Mouse (Mus musculus) gastrocnemius, adult 18-20 months (tissue): ENCODE data around the gene Mapkapk2. TPM values are rescaled to one million over a fixed set of nuclear protein-coding genes. Genes with fewer than 3 reads are reported as not detected.
"Not testable (repeated sequence)": the region's sequence is repeated elsewhere in the genome, so short reads cannot be mapped to it uniquely, and the experiment has no call there.

Source experiments
- DNase-seq: peaks from one replicate; pipeline ENCODE4 v3.0.0; 2021; ENCODE audit warnings: low spot score
- total RNA-seq, 2 experiments: library from RNA; stranded (reverse); gene quantifications; 2 replicates each; pipeline ENCODE4 v1.2.3; 2021

The Mapkapk2 gene
- total RNA-seq, 2 experiments from 2014 or later = 217 to 250 TPM

DNA sequence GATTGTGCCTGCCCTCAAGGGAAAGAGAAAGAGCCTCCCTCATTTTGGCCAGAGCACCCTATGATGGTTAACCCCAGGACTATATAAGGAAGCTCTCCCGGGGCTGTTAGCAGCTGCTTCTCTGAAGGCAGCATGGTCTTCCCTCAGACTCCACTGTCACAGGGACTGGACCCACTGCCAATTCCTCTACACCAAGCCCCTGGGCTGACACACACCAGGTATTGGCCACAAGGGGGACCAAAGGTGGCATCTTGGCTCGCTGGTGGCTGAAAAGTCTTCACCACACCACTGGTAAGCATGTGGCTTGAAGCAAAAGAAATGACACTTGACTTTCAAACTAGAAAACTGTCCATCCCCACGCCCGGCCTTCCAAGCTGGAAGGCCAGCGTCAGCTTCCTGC is 47.0 kb downstream of the Mapkapk2 start:
- DNase-seq = no peak

DNA sequence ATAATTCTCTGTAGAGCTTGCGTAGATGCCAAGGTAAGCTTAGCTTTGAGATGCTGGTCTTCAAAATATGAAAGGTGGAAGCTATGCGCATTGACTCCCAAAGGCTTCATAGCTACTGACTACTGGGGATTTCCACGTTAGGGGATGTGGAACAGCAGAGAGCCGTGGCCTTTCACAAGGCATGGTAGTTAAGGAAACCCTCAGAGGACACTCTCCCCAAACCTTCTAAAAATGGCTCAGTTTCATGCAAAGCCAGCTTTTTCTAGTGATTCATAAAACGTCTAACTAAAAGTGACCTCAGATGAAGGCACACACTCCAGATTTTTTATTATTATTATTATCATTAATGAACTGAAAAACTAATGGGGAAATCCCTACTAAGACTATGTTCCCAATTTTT is 47.6 kb downstream of the Mapkapk2 start:
- no peak for DNase-seq

DNA sequence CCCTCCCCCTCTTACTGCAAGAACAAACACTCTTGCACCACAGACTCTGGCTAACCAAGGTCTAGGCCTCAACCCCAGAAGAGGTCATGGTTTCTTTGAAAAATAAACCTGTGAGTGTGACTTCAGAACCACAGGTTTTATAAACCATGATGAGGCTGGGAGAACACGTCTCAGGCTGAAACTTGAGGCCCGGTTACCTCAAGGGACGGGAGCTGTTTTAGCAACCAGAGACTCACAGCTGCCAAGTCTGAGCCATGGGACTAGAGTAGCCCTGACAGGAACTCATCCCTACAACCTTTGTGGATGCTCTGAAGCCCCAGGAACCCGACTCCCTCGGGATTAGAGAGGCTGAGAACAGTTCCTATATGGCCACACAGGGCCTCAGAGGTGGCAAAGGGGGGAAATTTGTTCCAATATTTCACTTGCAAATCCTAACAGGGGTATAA is 48.2 kb downstream of the Mapkapk2 start:
- DNase-seq = no peak

DNA sequence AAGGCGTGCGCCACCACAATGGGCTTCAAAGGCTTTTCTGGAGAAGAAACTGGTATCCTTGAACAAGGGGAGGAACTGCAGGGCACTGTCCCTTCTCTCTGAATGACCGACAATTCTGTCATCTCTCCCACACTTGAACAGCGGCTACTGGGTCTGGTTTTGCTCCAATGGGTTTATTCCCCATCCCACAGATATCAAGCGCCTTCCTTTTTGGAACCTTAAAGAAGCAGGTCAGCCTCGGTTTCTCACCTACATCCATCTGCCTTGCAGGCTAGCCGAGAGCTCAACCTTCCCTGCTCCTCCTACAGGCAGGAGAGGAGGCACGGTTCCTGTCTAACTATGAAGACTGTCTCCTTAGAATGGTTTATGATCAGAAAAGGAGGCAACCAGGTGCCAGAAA is 48.7 kb downstream of the Mapkapk2 start:
- no peak for DNase-seq

DNA sequence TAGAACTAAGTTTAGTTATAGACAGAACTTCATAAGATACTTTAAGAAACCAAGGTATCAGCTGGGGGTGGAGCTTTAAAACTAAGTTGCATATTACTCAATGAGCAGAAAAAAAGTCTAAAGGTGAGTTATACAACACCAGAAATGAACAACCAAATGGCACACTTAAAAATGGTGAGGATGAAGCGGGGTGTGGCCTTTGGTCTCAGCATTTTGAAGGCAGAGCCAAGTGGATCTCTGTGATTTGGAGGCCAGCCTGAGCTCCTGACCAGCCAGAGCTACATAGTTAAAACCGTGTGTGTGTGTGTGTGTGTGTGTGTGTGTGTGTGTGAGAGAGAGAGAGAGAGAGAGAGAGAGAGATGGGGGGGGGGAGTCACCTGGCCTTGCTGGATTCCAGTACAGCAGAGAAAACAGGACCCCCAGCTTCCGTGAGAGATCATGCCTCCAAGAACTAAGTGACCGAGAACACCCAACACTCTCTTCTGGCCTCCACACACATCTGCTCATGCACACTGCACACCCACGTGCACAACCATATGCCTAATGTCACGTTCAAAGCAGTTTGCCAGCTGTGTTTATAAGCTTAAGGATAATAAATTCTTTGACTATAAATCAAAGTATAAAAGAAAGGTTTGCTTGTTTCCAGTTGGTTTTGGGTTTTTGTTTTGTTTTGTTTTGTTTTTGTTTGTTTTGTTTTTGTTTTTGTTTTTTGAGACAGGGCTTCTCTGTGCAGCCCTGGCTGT is 49.3 kb downstream of the Mapkapk2 start:
- no peak for DNase-seq

DNA sequence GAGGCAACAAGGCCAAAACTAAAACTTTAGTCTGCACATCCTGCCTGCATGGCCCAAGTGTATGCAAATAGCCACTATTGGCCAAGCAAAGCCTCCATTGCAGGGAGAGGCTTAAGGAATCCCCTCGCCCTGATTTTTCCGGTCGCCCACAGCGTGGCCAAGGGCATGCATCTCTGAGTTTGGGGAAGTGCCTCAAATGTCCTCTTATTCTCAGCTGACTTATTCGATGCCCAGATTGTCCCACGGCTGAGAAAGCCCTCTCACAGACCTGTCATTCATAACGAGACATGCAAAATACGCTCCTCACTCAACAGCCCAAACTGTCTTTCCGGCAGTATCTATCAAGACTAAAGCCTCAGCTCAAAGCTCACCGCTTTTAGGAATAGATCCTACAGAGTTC is 51.0 kb downstream of the Mapkapk2 start:
- DNase-seq = no peak

DNA sequence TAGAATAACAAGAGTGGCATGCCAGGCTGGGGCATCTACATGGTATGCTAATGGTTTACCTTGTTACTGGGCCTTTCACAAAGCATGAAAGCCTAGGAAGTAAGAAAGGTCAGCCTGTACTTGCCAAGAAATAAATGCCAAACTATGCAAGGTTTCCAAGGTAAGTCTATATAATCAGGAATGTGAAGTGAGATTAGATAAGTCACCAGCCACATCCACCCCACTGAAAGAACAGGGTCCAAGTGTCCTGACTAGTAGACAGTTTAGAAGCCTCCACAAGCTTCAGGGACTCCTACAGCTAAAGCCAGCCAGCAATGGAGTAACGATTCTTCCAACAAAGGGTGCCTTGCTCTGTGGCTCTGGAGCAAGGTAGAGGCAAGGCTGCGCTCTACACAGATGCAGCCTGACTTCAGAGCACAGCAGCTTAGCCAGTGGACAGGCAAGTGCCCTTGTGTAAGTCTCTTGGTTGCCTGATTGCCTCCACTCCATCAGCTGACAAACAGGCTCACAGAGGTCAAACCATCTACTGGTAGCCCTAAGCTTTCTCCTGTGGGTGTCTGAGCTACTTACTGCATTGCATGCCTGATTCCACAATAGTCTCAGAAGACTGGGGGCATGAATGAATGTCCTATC is 51.8 kb downstream of the Mapkapk2 start:
- no peak for DNase-seq

DNA sequence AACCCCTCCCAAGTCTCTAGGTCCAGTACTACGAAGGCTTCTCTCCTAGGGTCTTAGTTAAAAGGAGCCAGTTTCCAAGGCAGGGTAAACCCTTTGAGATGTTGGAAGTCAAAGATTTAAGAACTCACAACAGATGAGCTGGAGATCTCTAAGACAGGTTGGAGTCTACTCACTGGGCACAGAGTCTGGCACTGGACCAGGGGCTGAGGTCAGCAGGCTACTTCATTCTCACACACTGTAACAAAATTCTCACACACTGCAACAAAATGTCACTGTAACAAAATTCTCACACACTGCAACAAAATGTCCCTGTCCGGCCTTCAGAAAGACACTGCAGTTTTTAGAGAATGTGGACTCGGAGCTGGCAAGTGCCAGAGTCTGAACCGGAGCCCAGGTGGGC is 54.0 kb downstream of the Mapkapk2 start:
- DNase-seq = no peak

DNA sequence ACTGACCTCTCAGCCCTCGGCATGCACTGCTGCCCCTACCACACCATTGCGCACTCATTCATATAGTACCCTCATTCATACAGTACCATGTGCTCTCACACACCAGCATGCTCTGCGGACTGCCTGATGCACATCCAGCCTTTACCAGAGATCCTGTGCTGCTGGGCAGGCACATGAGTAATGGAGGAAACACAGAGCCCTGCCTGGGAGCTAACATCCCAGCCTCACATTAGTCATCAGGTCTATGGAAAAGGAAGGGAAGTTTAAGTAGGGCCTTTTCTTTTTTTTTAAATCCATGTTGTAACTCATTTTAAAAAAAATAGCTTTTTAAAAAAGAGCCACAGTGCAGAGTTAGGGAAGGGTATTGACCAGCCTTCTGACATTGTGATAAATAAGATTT is 54.9 kb downstream of the Mapkapk2 start:
- DNase-seq = no peak

DNA sequence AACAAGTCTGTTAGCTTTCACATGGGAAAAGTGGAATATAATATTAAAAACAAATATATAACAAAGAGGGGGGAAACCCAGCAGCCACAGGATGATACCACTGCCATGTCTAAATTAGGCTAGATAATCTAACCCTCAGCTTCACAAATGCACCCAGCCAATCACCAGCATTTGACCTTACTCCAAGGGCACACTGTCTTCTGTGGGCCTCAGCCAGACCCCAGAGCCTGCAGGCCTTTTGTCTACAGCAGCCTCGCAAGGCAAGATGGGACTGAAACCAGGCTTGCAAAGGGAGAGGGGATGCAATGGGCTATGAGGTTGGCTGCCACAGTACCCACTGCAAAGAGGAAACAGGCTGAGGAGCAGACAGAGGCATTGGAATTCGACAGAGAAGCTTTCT is 55.4 kb downstream of the Mapkapk2 start:
- no peak for DNase-seq

DNA sequence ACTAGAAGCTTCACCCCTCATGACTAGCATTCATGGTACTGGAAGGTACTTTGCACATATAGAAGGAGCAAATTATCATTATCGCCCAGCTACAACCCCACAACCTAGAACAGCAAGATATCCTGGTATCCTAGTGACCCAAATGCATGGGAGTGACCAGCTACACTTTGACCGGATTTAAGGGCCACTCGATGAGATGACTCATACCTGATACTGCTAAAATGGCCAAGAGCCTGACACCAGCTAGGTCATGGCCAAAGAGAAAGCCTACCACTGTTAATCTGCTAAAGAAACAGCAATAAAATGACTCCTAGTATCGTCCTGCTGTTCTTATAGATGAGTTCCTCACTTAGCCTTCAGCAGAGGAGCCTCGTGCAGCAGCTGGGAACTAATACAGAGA is 58.1 kb downstream of the Mapkapk2 start:
- no peak for DNase-seq

DNA sequence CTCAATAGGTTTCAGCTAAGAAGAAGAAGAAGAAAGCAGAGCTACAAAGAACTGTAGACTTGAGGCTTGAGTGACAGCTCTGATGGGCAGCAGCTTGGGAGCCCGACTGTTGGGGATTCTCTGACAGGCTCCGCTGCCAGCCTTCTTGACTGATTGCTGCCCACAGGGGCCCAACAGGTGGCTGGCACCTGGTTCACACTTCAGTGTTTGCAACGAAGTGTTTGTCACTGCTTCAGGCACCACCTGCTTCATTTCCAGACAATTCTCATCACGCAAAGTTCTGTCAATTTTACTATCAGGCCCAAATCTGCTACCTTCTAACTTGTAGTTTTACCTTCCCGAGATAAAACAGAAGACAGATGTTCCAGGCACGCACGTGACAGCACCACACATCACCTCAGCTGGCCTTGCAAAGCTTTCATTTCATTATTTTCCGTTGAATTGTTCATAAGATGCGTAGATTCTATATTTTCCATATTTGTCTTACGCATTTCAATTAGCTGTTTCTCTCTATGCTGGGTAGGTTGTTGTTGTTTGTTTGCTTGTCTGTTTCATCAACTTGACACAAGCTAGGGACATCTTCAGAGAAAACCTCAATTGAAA is 59.1 kb downstream of the Mapkapk2 start:
- DNase-seq = no peak

DNA sequence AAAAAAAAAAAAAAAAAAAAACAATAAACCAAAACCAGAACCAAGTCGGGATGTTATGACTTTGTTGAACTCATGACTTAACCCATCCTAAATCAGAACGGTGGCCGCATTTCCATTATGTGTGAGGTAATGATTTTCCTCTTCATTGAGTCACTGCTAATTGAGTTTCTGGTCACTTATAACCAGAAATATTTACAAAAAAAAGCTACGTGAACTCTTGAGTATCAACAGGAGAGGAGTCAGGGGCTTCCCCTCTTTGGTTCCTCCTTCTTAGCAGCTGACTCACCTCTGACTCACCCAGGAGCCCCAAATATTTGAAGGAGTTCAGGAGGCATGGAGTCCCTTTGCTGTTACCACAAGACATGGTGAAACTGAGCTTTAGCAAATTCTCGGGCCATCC is 59.6 kb downstream of the Mapkapk2 start:
- no peak for DNase-seq

DNA sequence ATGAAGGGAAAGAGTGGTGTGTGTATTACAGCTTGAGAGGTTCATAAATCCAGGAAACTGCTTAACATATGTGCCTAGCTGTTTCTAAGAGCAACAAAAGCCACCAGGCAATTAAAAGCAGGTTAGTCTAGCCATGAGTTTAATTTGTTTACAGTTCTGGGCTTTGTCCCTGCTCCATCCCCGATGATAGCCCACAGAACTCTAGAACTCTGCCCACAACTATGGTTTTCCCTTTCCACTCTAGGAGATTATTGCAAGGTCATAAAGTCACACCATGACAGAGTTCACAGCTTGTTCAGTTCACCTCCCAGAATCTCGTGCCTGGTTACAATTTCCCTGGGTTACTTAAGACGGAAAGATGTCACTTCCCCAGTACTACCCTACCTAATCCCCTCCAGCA is 66.4 kb downstream of the Mapkapk2 start:
- DNase-seq = no peak

DNA sequence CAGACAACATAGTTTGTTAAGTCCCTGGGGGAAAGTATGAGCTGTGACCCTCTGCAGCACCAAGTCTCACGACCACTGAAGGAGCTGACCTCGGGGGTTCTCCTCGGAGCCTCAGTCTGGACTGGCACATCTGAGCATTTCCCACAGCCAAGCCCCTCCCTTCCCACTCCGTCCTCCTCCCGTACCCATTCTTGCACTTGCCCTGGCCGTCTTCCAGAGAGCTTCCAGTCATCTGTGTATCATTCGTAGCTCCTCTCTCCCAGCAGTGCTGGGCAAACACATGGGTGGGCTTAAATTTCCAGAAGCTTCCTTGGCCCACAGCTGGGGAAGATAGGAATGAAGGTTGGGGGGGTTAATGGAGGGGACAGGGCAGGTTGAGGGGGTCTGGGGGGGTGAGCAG is 67.4 kb downstream of the Mapkapk2 start:
- no peak for DNase-seq

DNA sequence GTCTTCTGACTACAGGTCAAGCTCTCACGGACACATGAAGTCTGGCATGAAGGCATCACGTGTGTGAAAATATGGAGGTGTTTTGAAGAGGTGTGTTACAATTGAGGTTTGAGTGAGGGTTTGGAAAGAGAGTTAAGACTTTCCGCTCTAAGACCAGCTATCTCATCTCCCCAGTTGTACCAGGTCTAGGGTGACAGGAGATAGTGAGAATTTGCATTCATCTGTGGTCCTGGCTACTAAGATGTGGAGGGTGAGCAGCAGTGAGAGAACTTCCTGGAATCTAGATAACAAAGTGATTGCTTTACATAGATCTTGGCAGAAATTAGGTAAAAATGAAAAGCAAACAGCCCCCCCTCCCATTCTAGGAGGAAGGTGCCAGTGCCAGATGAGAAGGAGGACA is 68.4 kb downstream of the Mapkapk2 start:
- DNase-seq = no peak

DNA sequence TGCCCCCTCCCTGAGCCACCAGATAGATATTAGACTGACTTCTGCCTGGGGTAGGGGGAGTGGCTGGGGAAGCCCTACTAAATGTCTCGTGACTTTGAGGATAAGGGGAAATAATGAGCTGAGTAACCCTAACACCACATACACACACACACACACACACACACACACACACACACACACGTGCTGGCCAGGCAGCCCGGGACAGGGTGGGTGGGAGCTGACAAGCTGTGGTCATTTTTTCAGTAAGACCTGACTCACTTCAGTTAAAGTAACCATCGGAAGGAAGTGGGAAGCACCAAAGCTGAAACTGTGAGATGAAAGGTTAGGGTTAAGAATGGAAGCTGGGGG is 71.8 kb downstream of the Mapkapk2 start:
- DNase-seq = no peak

DNA sequence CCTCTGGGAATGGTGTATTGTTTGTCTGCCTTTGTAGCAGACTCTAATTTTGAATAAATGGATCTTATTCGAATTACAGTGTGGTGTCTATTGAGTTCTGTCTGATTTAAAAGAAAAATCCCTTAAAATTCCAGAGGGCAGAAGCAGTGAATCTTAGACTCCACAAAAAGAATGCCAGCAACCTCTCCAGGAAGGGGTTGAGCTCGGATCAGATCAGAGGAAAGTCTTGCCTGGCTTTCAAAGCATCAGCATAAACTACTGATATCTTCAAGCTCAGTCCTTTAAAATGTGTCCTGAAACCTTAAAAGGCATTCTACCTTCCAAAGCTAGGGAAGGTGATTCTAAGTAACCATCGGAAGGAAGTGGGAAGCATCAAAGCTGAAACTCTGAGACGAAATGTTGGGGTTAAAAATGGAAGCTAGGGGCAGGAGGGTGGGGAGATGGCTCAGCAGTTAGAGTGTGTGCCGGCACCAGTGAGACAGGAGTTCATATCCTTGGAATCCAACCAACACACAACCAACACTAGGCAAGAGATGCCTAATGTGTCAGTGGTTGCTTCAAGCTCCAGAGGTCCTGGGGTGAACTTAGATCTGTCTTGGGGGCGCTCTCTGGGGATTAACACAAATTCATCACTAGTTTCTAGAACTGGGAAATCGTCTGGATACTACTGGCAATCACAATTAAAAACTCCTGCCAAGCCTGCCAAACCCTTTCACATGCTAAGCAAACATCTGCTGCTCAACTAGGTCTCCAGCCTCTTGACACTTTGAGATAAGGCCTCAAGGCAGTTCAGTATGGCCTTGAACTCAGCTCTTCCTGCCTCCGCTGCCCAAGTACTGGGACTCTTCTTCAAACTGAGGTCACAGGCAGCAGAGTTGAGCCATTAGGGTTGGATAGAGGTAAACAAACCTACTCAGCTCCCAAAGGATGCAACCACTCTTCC is 72.5 kb downstream of the Mapkapk2 start:
- no peak for DNase-seq

DNA sequence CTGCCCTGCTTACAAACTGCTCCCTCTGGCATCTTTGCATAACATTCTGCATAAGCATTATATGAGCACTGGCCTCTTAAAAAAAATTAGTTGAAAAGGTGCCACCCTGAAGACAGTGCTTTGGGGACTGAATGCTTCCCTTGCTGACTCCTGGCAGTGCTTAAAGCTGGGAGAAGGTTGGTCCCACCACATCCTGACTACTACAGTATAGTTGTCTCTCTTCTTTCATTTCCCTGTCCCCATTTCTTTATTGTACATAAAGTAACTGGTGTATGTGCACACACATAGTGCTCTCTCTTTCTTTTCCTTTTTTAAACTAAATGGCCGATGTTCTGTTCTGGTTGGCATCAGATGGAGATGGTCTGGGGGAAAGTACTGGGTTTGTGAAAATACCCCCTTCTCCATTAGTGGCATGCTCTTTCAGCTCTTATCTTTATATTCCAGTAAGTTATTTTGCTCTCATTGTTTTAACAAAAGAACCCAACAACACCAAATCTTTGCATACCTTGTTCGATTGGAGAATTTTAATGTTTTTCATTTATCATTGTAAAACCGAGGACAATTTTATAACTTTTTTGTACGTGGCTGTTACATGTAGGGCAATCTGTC is 74.3 kb downstream of the Mapkapk2 start:
- DNase-seq = not testable (repeated sequence)

DNA sequence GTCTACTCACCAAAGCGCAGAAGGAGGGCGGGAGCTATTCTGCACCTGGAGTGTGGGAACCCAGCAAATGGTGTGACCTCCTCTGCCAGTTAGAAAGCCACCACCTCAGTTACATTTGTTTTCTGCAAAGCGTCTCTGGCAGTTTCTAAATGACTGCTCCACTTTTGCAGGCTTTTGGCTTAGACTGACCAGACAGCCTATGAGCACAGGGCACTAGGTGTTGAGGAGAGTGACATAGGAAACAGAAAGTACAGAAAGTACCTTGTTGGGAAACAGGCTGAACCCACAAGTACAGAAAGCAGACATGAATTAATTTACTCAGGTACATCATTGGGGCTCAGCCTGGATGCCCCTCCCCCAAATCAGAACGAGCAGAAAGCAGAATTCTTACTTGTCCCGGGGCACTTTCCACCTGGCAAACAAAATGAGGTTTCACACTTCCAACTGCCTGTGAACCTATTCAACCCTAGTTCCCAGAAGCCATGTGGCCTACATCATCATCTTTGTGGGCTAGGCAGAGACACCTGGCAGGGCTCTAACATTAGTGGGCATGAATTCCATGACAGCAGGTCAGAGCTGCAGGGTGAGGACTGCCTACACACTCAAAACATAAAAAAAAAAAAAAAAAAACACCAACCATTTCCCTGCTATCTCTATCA is 74.9 kb downstream of the Mapkapk2 start:
- DNase-seq = no peak
